In the genomic region with DNA sequence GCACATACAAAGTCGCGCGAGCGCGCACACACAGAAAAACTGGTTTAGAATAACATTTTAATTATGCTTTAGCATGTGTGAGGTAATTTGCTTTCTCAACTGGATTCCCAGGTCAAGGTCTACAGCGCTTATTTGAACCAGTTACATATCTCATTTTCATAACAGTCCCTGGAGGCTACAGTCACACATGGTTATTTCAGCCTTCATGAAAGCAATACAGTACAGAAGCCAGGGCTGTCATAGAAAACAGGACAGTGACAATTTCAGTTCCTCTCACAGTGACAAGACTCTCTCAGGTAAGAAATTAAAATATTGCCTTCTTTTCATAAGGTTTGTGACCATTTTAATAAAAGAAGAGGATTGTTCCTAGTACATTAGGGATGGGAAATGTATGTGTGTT, we compare ENCODE assay signal across 30 mouse cellular contexts.
"Had no signal": no experiment of that assay in that cellular context is flagged by ENCODE, and none has a peak within 500 bp of the region (broad histone marks: within the 10 kb centered on the region; RNA-seq: fewer than 3 reads in every experiment).

No protein-coding gene starts in this region.

- H3K9ac ChIP-seq: limb, embryonic 12.5 days; limb, embryonic 13.5 days; limb, embryonic 15.5 days; liver, embryonic 12.5 days; liver, embryonic 13.5 days; liver, embryonic 14.5 days; liver, embryonic 15.5 days; liver, postnatal 0 days; lung, embryonic 14.5 days; lung, embryonic 15.5 days; midbrain, embryonic 12.5 days; midbrain, embryonic 13.5 days; midbrain, embryonic 15.5 days had no signal

- H3K27ac ChIP-seq: left cerebral cortex, adult 2 months; limb, embryonic 10.5 days; limb, embryonic 12.5 days; limb, embryonic 13.5 days; limb, embryonic 15.5 days; liver, embryonic 12.5 days; liver, embryonic 13.5 days; liver, embryonic 14.5 days; liver, embryonic 15.5 days; lung, embryonic 15.5 days; macrophage; midbrain, embryonic 10.5 days; midbrain, embryonic 12.5 days; midbrain, embryonic 13.5 days; midbrain, embryonic 15.5 days had no signal

- H3K9me3 ChIP-seq: limb, embryonic 10.5 days; limb, embryonic 12.5 days; limb, embryonic 15.5 days; liver, embryonic 12.5 days; liver, embryonic 13.5 days; liver, embryonic 15.5 days; lung, embryonic 15.5 days; megakaryocyte, embryonic 14.5 days; midbrain, embryonic 10.5 days; midbrain, embryonic 12.5 days; midbrain, embryonic 13.5 days; midbrain, embryonic 15.5 days had no signal

- H3K4me3 ChIP-seq: left cerebral cortex, adult 2 months; limb, embryonic 10.5 days; limb, embryonic 12.5 days; limb, embryonic 13.5 days; limb, embryonic 15.5 days; liver, embryonic 12.5 days; liver, embryonic 13.5 days; liver, embryonic 15.5 days; lung, embryonic 15.5 days; megakaryocyte, embryonic 14.5 days; midbrain, embryonic 10.5 days; midbrain, embryonic 12.5 days; midbrain, embryonic 13.5 days; midbrain, embryonic 15.5 days; myocyte had no signal

- H3K4me1 ChIP-seq: lung, embryonic 15.5 days had no signal

- DNase-seq: left cerebral cortex, postnatal 4 days; liver; liver, embryonic 13.5 days; liver, postnatal 0 days; lung, adult 18-20 months; lung, adult 2 months; lung, embryonic 14.5 days; lung, postnatal 10 days; lung, postnatal 14 days; lung, postnatal 36 days; lung, postnatal 4 days; midbrain, embryonic 14.5 days had no signal

- H3K36me3 ChIP-seq: limb, embryonic 10.5 days; limb, embryonic 12.5 days; limb, embryonic 13.5 days; limb, embryonic 15.5 days; liver, embryonic 12.5 days; liver, embryonic 13.5 days; liver, embryonic 15.5 days; lung, embryonic 15.5 days; midbrain, embryonic 10.5 days; midbrain, embryonic 12.5 days; midbrain, embryonic 13.5 days; midbrain, embryonic 15.5 days had no signal

- H3K4me2 ChIP-seq: limb, embryonic 12.5 days; limb, embryonic 13.5 days; limb, embryonic 15.5 days; liver, embryonic 11.5 days; liver, embryonic 12.5 days; liver, embryonic 13.5 days; liver, embryonic 15.5 days; lung, embryonic 14.5 days; lung, embryonic 15.5 days; midbrain, embryonic 11.5 days; midbrain, embryonic 12.5 days; midbrain, embryonic 13.5 days; midbrain, embryonic 15.5 days had no signal
